Mouse (Mus musculus): Measurements from ENCODE around the gene P2ry10b. TPM values are rescaled to one million over a fixed set of nuclear protein-coding genes. Genes with fewer than 3 reads are reported as not detected.

The P2ry10b gene
- polyA plus RNA-seq (2014; fragmentation: Illumina TruSeq; extraction: RNeasy Lipid Tissue Mini Kit (QIAGEN cat#74804); ENCODE audit: insufficient read depth, low read depth, low replicate concordance): 1.8 TPM

GRCm38 (mm10) chrX:107148681-107149080 lies at the start of gene P2ry10b:
P2ry10b (plus strand) TSS chrX:107148927.

Other genes starting within 250 kb of the P2ry10b start
- 0.89 TPM for gene Lpar4, start 228.3 kb upstream of the P2ry10b start, polyA plus RNA-seq (2014; fragmentation: Illumina TruSeq; extraction: RNeasy Lipid Tissue Mini Kit (QIAGEN cat#74804); ENCODE audit: insufficient read depth, low read depth, low replicate concordance)
- 8.0 TPM for gene P2ry10, start 60.4 kb upstream of the P2ry10b start, polyA plus RNA-seq (2014; fragmentation: Illumina TruSeq; extraction: RNeasy Lipid Tissue Mini Kit (QIAGEN cat#74804); ENCODE audit: insufficient read depth, low read depth, low replicate concordance)
- 2.2 TPM for gene Gpr174, start 107.0 kb downstream of the P2ry10b start, polyA plus RNA-seq (2014; fragmentation: Illumina TruSeq; extraction: RNeasy Lipid Tissue Mini Kit (QIAGEN cat#74804); ENCODE audit: insufficient read depth, low read depth, low replicate concordance)